Mouse (Mus musculus) left cerebral cortex, adult 11 months (tissue): ENCODE data around the gene Plekhh2.
A peak's percentile ranks its signal among the peaks of the same experiment; 100 is the strongest.

Source experiments
- DNase-seq: peaks from one replicate; pipeline ENCODE4 v3.0.0; 2022; ENCODE audit warnings: low spot score

The Plekhh2 gene

GRCm38 (mm10) chr17:84608606-84609005, 96.9 kb downstream of the Plekhh2 start:
- DNase-seq = no peak

DNA sequence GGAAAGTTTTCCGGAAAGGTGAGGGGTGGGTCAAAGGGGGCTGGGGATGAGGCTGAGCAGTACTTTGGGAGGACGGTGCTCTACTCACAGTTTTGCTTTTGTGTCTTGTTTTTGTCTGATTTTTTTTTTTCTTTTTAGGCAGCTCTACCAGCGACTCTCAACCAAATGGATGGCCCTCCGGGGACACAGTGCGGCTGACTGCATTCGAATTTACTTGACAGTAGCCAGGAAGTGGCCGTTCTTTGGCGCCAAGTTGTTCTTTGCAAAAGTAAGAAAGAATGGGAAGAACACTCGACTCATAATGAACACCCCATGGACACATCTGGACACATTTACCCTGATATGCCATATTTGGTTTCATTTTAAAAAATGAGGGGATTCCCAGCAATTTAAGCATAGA, 99.8 kb downstream of the Plekhh2 start:
- DNase-seq = no peak

GRCm38 (mm10) chr17:84611971-84612370, 100.3 kb downstream of the Plekhh2 start:
- no peak for DNase-seq

GRCm38 (mm10) chr17:84615811-84616210, 104.1 kb downstream of the Plekhh2 start:
- DNase-seq = no peak

DNA sequence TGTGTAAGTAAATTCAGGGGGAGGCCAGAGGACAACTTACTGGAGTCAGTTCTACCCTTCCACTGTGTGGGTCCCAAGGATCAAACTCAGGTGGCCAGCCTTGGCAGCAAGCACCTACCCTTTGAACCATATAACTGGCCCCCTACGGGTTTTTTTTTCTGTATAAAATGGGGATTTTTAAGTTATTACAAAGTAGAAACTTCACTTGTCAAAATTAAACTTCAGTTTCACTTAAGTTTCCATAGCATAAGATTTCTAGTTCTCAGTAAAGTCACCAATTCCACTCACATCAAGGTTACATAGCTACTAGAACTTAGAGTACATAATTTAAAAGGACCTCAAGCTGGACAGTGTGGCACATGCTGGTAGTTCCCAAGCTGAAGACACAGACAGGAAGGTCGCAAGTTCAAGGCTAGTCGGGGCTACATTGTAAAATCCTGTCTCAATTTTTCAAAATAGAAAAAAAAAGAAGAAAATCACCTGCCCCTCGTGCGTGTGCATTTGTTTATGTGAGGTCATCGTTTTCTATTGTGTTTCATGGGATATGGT, 104.9 kb downstream of the Plekhh2 start:
- DNase-seq = no peak

- DNase-seq = no peak
Measured at GRCm38 (mm10) chr17:84617953-84618352, 106.3 kb downstream of the Plekhh2 start.

GRCm38 (mm10) chr17:84619112-84619511, 107.4 kb downstream of the Plekhh2 start:
- no peak for DNase-seq

DNA sequence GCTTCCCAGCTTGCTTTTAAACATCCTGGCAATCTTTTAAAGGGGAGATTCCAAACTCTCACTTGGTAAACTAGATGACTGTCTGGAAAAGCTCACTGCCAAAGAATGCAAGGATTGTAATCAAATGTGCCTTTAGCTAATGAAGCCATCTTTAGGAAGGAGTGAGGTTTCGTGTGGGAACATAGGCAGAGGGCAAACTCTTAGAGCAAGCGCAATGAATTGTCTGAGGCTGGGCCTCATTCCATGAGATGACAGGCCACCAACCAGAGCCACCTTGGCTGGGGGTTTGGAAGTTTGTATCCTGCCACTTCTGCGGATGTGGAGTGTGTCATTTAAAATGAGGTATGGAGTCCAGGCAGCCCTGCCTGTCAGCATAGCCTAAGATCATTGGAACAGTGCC, 108.4 kb downstream of the Plekhh2 start:
- no peak for DNase-seq

DNA sequence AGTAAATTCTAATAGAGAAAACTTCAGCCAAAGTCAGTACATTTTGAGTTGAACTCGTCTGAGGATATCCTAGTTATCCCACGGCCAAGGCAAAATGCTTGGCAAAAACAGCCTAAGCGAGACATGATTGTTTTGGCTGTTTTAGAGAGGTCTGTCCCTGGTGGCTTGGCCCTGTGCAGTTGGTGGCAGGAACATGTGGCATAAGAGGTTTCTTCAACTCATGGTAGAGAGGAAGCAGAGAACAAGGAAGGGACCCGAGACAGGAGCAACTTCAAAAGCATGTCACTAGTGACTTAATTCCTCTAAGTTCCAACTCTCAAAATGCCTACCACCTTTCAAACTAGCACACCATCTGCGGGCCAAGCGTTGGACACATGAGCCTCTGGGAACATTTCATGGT, 108.9 kb downstream of the Plekhh2 start:
- no peak for DNase-seq

DNA sequence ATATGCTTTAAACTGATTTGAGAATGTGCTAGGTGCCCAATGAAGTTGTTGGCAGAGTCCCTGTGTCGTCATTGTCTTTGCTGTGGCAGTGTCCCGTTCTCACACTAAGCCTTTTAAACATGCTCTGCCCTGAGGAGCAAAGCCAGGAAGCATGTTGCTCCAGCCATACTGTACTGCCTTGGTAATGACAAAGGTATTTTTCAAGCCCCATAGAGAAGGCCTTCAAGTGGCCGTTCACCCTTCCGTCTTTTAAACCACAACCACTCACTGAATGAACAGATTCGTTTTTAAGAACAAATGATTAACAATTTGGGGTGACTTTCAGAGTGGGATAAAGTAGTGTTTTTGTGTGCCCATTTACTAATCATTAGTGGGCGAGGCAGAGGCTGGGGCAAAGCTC, 109.5 kb downstream of the Plekhh2 start:
- no peak for DNase-seq

DNA sequence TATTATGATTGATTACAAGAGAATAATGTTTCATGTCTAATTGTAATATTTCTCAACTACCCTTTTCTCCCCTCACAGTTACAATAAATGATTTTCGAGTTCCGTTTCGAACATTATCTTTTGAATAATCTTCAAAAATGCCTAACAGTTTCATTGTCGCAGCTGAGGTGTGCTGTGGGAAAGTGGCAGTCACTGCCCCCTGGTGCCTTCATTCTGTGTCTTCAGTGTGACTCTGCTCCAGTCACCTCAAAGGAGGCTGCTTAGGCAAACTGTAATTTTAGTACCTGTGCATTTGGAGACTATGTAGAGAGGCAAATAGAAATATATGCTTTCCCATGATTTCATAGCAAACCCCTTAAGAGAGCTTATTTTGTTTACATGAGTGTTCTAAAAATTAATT, 110.3 kb downstream of the Plekhh2 start:
- DNase-seq = no peak

DNA sequence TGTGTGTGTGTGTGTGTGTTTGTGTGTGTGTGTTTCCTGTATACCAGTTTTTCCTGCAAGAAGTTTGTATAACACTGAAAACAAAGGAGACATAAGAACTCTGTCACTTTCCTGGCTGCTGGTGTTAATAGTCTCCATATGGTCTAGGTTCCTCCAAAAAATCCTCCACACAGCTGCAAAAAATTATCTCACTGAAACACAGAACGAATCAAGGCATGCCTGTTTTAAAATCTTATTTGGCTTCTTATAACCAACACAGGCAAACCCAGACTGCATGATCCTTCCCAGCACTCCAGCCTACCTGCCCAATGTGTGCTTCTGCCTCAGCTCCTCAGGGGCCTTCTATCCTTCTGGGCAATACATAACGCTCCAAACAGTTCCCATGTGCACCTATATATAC, 111.2 kb downstream of the Plekhh2 start:
- no peak for DNase-seq

GRCm38 (mm10) chr17:84626276-84626856, 114.7 kb downstream of the Plekhh2 start, which contains the start of gene Dync2li1:
TSS of gene Dync2li1 (plus strand) at chr17:84626496.
- DNase-seq = peak; percentile 82

- DNase-seq = no peak
Measured at GRCm38 (mm10) chr17:84626857-84627305, 115.2 kb downstream of the Plekhh2 start.

- DNase-seq = no peak
Measured at GRCm38 (mm10) chr17:84627721-84628120, 116.0 kb downstream of the Plekhh2 start.

GRCm38 (mm10) chr17:84628611-84629010, 116.9 kb downstream of the Plekhh2 start:
- DNase-seq = no peak

DNA sequence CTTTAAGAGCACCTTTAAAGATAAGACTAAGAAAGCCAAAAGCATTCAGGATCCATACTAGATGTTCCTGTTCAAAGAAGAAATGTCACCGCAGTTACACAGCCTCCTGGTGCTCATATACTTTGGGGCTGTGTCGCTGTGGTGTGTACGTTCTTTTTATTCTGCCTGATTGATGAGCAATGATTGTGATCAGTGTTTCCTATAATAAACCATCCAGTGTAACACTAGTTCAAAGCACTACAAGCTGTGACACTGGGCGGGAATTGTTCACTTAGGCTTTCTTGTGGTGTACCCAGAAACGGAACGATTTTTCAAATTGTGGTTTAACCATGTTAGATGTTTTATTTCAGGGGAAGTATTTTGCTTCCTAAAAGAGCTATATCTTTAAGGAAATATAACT, 120.1 kb downstream of the Plekhh2 start:
- no peak for DNase-seq

- DNase-seq = no peak
Measured at GRCm38 (mm10) chr17:84633443-84633842, 121.7 kb downstream of the Plekhh2 start.

GRCm38 (mm10) chr17:84636328-84636727, 124.6 kb downstream of the Plekhh2 start:
- no peak for DNase-seq

DNA sequence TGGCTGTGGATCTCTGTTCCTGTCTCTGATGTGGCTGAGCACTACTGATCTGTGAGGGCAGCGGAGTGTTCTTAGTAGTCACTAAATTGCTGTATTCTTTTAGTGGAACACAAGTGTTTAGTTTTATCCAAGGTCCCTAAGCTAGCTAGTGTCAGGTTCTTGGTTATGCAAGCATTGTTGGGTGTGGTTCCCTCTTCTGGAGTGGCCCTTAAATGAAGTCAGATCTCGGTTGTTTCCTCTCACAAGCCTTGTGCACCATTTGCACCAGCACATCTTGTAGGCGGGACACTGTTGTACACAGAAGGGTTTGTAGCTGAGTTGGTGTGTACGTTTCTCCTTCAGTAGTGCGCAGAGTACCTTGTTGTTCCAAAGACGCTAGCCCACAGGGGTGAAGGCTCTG, 126.3 kb downstream of the Plekhh2 start:
- no peak for DNase-seq

- DNase-seq = no peak
Measured at GRCm38 (mm10) chr17:84639796-84640378, 128.2 kb downstream of the Plekhh2 start.

DNA sequence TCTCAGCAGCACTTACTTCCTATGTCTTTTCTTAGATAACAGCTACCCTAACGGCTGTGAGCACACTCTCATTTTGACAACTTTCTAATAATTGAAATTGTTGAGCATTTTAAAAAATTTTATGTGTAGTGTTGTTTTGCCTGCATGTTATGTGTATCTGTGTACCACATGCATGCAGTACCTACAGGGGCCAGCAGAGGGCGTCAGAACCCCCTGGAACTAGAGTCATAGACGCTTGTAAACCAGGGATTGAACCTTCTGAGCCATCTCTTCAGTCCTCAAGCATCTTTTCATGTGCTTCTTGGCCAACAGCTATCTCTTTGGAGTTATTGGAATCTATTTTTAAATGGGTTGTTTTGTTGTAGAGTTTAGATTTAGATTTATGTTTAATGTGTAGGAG, 130.2 kb downstream of the Plekhh2 start:
- DNase-seq = no peak

DNA sequence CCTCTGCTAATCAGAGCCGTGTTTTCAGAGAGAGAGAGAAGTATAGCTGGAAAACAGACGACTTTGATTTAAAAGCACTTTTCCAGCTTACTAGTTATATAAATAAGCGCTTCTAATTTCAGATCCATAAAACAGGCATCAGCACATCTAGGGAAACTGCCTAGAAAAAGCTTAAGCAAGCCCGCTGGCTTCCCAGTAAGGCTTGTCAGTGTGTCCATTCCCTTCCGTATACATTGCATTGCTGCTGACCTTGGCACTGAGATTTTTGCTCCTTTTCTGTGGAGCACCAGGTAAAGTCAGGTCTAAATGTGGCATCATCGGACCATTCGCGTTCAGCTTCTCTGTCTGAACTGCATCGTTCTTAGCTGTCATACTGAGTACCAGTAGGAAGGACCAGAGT, 130.6 kb downstream of the Plekhh2 start:
- no peak for DNase-seq
